Mouse (Mus musculus): ENCODE measurements around the gene 1300017J02Rik. TPM values are rescaled to one million over a fixed set of nuclear protein-coding genes. Genes with fewer than 3 reads are reported as not detected.

1300017J02Rik gene
- polyA plus RNA-seq, 1 experiment from 2014 or later: 1.4 TPM

DNA sequence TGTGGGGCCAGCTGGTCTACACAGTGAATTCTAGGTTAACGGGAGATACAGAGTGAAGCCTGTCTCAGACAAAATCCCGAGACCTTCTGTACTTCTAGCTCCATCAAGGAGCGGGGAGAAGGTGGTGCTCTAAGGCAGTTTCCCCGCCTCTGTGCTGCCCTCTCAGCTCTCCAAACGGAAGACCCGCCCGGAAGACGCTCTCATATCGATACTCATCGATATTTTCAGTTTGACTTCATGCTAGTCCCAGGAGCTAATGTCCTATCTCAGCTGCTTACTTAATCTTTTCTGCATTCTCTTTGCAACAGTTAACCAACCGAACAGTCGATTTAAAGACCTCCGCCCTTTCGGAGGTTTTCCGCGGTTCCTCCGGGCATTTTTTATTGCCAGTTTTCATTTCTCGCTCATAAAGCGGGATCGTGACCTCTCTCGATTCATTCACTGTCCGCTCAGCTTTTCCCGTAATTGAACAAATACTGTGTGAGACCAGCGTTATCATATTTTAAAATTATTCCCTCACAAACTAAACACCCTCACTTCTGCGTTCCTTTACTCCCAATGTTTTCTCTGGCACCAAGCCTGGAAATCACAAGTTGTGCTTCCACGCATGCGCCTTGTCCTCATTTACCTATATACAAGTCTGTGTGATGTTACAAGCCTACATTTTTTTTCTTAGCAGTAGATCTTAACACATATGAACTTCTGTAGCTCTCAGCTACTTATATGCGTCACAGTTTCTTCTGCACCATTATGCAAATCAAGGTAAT is 92.0 kb downstream of the 1300017J02Rik start:
- Histone ChIP-seq H3K4me2 (replicated peaks; ENCODE audit: low read depth, low read length) (peak overlapping the region; percentile 39), H3K4me1 (ENCODE audit: insufficient read depth, low read depth, low read length) (no peaks in the 10 kb centered on the region), H3K36me3 (ENCODE audit: insufficient read depth, low read length) (no peaks in the 10 kb centered on the region), H3K27ac (ENCODE audit: low read length) (no peak overlapping the region), H3K4me3 (ENCODE audit: low read depth, low read length) (peak overlapping the region; percentile 20), H3K9ac (replicated peaks; ENCODE audit: low read depth) (no peak overlapping the region), H3K27me3 (replicated peaks; ENCODE audit: insufficient read depth, low read length) (no peaks in the 10 kb centered on the region), H3K9me3 (ENCODE audit: low read length) (no peaks in the 10 kb centered on the region)
- WGBS: 47% methylated on average over 28 of the region's 28 CpGs
- TF ChIP-seq EP300 (IDR thresholded peaks at IDR 0.05): no peak
- TF ChIP-seq CTCF (IDR thresholded peaks at IDR 0.05): no peak
- ATAC-seq: no peak; the same call in 1 of the 2 replicates
- DNase-seq (ENCODE audit: low spot score): peak; percentile 73

DNA sequence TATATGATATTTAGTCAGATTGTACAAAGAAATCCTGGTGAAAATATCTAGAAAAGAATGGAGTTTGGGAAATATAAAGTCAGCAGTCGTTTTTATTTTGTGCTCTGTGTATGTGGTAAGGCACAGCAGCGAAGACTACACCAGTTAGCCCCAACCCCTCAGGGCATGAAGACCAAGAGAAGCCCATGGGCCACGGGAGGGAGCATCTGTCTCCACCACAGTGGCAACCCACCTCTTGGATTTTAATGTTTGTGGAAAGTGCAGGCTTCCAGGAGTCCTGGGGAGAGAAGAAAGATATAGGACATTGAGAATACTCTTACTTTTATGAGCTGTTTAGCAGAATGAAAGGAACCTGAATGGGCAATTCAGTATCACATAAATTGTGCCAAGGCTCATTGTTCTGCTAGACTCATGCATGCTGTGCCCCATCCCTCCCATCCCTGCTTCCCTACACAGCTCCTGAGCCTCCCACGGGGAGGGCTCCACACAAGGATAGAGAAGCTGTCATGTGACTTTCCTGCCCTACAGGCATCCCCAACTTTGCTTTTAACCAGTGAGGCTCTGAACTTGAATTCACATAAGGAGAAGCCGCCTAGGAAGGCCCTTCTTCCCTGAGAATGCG is 96.0 kb downstream of the 1300017J02Rik start:
- 62% methylated on average over 6 of the region's 6 CpGs for WGBS

DNA sequence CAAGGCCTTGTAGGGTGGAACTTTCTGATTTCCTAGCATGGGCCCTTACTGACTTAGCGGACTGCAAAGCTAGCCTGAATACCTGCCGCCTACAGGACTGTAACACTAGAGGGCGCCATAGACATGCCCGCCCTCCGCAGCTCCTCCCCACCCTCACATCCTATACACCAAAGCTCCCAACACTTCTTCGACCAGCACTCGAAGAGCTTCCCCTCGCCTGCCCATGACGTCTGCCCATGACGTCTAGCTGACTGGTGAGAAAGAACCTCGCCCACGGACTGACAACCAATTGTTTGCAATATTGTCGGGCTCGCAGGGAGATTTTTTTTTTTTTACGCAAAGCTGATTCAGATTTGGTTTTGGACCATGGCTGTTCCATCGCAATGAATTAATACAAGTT is 97.0 kb downstream of the 1300017J02Rik start:
- no peak overlapping the region for H3K4me3 ChIP-seq (ENCODE audit: low read depth, low read length)
- DNase-seq (ENCODE audit: low spot score) (peak; percentile 96), ATAC-seq (peak; percentile 95)
- TF ChIP-seq CTCF (IDR thresholded peaks at IDR 0.05) (peak; percentile 96), EP300 (IDR thresholded peaks at IDR 0.05) (no peak)
- WGBS: 9% methylated on average over 16 of the region's 16 CpGs
- H3K27ac ChIP-seq (ENCODE audit: low read length): no peak overlapping the region
- H3K9ac ChIP-seq (replicated peaks; ENCODE audit: low read depth): no peak overlapping the region
- no peaks in the 10 kb centered on the region for H3K4me1 ChIP-seq (ENCODE audit: insufficient read depth, low read depth, low read length)
- H3K9me3 ChIP-seq (ENCODE audit: low read length): no peaks in the 10 kb centered on the region
- H3K27me3 ChIP-seq (replicated peaks; ENCODE audit: insufficient read depth, low read length): no peaks in the 10 kb centered on the region
- H3K36me3 ChIP-seq (ENCODE audit: insufficient read depth, low read length): no peaks in the 10 kb centered on the region
- 0 out of 2 replicates have a peak overlapping the region, but pooled peaks have one; percentile 33 for H3K4me2 ChIP-seq (replicated peaks; ENCODE audit: low read depth, low read length)

More for the DNA sequence above, 96.0 kb downstream of the 1300017J02Rik start:
- Histone ChIP-seq H3K9ac (replicated peaks; ENCODE audit: low read depth) (no peak overlapping the region), H3K4me2 (replicated peaks; ENCODE audit: low read depth, low read length) (no peak overlapping the region), H3K9me3 (ENCODE audit: low read length) (no peaks in the 10 kb centered on the region), H3K4me3 (ENCODE audit: low read depth, low read length) (no peak overlapping the region), H3K27me3 (replicated peaks; ENCODE audit: insufficient read depth, low read length) (no peaks in the 10 kb centered on the region), H3K27ac (ENCODE audit: low read length) (no peak overlapping the region), H3K4me1 (ENCODE audit: insufficient read depth, low read depth, low read length) (no peaks in the 10 kb centered on the region), H3K36me3 (ENCODE audit: insufficient read depth, low read length) (no peaks in the 10 kb centered on the region)
- DNase-seq (ENCODE audit: low spot score) (no peak), ATAC-seq (no peak)
- TF ChIP-seq EP300 (IDR thresholded peaks at IDR 0.05) (no peak), CTCF (IDR thresholded peaks at IDR 0.05) (no peak)

DNA sequence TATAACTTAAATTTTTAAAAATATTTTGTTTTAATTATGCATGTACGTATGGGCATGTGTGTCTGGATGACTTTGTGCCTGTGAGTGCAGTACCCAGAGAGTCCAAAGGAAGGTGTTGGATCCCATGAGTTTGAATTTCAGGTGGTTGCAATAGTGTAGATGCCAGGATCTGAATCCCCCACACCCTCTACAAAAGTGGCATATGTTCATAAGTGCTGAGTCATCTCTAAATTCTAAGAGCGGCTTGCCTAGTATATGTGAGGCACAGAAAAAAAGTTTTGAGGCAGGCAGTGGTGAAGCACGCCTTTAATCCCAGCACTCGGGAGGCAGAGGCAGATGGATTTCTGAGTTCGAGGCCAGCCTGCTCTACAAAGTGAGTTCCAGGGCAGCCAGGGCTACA is 99.1 kb downstream of the 1300017J02Rik start:
- no peak for ATAC-seq

DNA sequence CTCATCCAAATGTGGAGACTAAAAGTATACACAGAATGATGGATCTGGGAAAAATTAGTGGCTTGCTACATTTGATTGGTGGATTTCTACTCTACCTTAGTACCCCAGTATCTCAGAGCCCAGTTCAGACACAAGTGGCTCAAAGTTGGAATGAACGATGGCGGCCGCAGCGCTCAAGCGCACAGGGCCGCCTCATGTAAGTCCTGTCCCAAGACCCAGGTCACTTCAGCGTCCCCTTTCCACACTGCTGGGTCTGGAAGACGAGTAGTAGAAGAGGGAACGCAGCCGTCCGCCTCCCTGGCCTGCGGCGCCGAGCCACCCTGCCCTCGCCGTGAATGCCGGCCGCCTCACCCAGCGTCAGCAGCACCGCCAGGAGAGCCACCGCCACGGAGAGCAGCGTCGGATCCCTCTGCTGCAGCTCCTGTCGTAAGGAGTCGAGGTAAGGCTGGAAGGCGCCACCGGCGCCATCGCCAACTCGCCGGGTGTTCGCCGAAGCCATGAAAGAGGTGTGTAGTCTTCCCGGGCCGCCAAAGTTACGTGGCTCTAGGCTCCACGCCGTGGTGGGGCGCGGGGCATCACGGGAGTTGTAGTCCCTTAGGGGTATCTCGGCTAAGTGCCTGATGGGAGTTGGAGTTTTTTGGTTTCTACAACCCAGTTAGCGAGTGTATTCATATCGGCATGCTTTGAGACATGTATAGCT is 103.2 kb downstream of the 1300017J02Rik start, which contains the start of gene Srprb:
Srprb (minus strand) TSS at position 577 of the 700 bp plus-strand sequence.
- Histone ChIP-seq H3K36me3 (ENCODE audit: insufficient read depth, low read length) (peaks cover 17% of the 10 kb centered on the region), H3K27me3 (replicated peaks; ENCODE audit: insufficient read depth, low read length) (no peaks in the 10 kb centered on the region), H3K4me2 (replicated peaks; ENCODE audit: low read depth, low read length) (peak within 1 kb of the TSS; percentile 78), H3K27ac (ENCODE audit: low read length) (peak within 1 kb of the TSS; percentile 80), H3K4me1 (ENCODE audit: insufficient read depth, low read depth, low read length) (no peaks in the 10 kb centered on the region), H3K9ac (replicated peaks; ENCODE audit: low read depth) (peak within 1 kb of the TSS; percentile 76), H3K9me3 (ENCODE audit: low read length) (no peaks in the 10 kb centered on the region), H3K4me3 (ENCODE audit: low read depth, low read length) (peak within 1 kb of the TSS; percentile 82)
- WGBS: under 1% methylated on average over 44 of the region's 45 CpGs
- peak; percentile 96 for DNase-seq (ENCODE audit: low spot score)
- TF ChIP-seq CTCF (IDR thresholded peaks at IDR 0.05): no peak; the same call in 1 of the 2 replicates
- no peak for TF ChIP-seq EP300 (IDR thresholded peaks at IDR 0.05)
- ATAC-seq: peak; percentile 100

More for the DNA sequence above, 99.1 kb downstream of the 1300017J02Rik start:
- no peak overlapping the region for H3K4me3 ChIP-seq (ENCODE audit: low read depth, low read length)
- TF ChIP-seq EP300 (IDR thresholded peaks at IDR 0.05): no peak
- no peak for TF ChIP-seq CTCF (IDR thresholded peaks at IDR 0.05)
- DNase-seq (ENCODE audit: low spot score): no peak
- no peak overlapping the region for H3K4me2 ChIP-seq (replicated peaks; ENCODE audit: low read depth, low read length)
- H3K9me3 ChIP-seq (ENCODE audit: low read length): no peaks in the 10 kb centered on the region
- no peaks in the 10 kb centered on the region for H3K36me3 ChIP-seq (ENCODE audit: insufficient read depth, low read length)
- 84% methylated on average over 5 of the region's 5 CpGs for WGBS
- no peak overlapping the region for H3K27ac ChIP-seq (ENCODE audit: low read length)
- H3K27me3 ChIP-seq (replicated peaks; ENCODE audit: insufficient read depth, low read length): no peaks in the 10 kb centered on the region
- no peak overlapping the region for H3K9ac ChIP-seq (replicated peaks; ENCODE audit: low read depth)
- no peaks in the 10 kb centered on the region for H3K4me1 ChIP-seq (ENCODE audit: insufficient read depth, low read depth, low read length)

Other genes with a start within 250 kb of the 1300017J02Rik start
- gene Rab6b, start 193.3 kb downstream of the 1300017J02Rik start, polyA plus RNA-seq (2015; fragmentation: Nextera tagmentation; extraction: Ambion mirVana): 6.8 and 7.3 TPM in 2 replicates
- 39.4 and 40.5 TPM in 2 replicates for gene Srprb, start 102.9 kb downstream of the 1300017J02Rik start, polyA plus RNA-seq (2015; fragmentation: Nextera tagmentation; extraction: Ambion mirVana)
- gene Gm20425, start 74.8 kb downstream of the 1300017J02Rik start, polyA plus RNA-seq (2015; fragmentation: Nextera tagmentation; extraction: Ambion mirVana): 7.3 and 10.7 TPM in 2 replicates
- 523 and 670 TPM in 2 replicates for gene Trf, start 74.6 kb downstream of the 1300017J02Rik start, polyA plus RNA-seq (2015; fragmentation: Nextera tagmentation; extraction: Ambion mirVana)
- 14.9 and 15.7 TPM in 2 replicates for gene Topbp1, start 133 bp upstream of the 1300017J02Rik start, polyA plus RNA-seq (2015; fragmentation: Nextera tagmentation; extraction: Ambion mirVana)
- gene Cdv3, start 60.8 kb upstream of the 1300017J02Rik start, polyA plus RNA-seq (2015; fragmentation: Nextera tagmentation; extraction: Ambion mirVana): 60.2 and 63.9 TPM in 2 replicates
- gene Bfsp2, start 175.3 kb upstream of the 1300017J02Rik start, polyA plus RNA-seq (2015; fragmentation: Nextera tagmentation; extraction: Ambion mirVana): 0.30 and 0.68 TPM in 2 replicates

All from lung, postnatal 0 days (tissue).